Mouse (Mus musculus) forebrain, embryonic 10.5 days (tissue): ENCODE data around the gene Krt77. TPM values are rescaled to one million over a fixed set of nuclear protein-coding genes. Genes with fewer than 3 reads are reported as not detected.

Source experiments
- DNase-seq: peaks from one replicate; pipeline ENCODE4 v3.0.0-alpha.2; 2017; ENCODE audit warnings: low spot score; ENCODE audit errors: extremely low spot score
- H3K27ac ChIP-seq: fragments of 300-500 bp; sonication (generic); 2 replicates; pipeline ENCODE4 v1.5.1; 2016; ENCODE audit warnings: mild to moderate bottlenecking
- H3K27me3 ChIP-seq: fragments of 300-500 bp; sonication (generic); 2 replicates; pipeline ENCODE4 v1.6.1; 2016; ENCODE audit warnings: mild to moderate bottlenecking; ENCODE audit not compliant: poor library complexity, severe bottlenecking
- H3K36me3 ChIP-seq: fragments of 300-500 bp; sonication (generic); replicated peaks from 2 replicates; pipeline ENCODE4 v1.6.1; 2016; ENCODE audit warnings: mild to moderate bottlenecking, moderate library complexity
- H3K4me1 ChIP-seq: fragments of 300-500 bp; sonication (generic); 2 replicates; pipeline ENCODE4 v1.6.1; 2016
- H3K4me3 ChIP-seq: fragments of 300-500 bp; sonication (generic); 2 replicates; pipeline ENCODE4 v1.5.1; 2016; ENCODE audit warnings: mild to moderate bottlenecking, moderate library complexity
- H3K9me3 ChIP-seq: fragments of 300-500 bp; sonication (generic); 2 replicates; pipeline ENCODE4 v1.6.1; 2016; ENCODE audit warnings: mild to moderate bottlenecking, moderate library complexity
- WGBS: fragments of 180-500 bp; shearing (Covaris S2); methylation state at CpG from one replicate; pipeline ENCODE4 v1.1.7; 2016; 5-methylcytosine and 5-hydroxymethylcytosine counted together
- polyA plus RNA-seq: library from polyadenylated mRNA; unstranded; fragments of >200 nt; fragmentation: Nextera tagmentation; extraction: Ambion mirVana; gene quantifications from 2 replicates; pipeline ENCODE4 v1.2.1, GENCODE M21; 2016

The Krt77 gene
- polyA plus RNA-seq, 1 experiment from 2014 or later: not detected

DNA sequence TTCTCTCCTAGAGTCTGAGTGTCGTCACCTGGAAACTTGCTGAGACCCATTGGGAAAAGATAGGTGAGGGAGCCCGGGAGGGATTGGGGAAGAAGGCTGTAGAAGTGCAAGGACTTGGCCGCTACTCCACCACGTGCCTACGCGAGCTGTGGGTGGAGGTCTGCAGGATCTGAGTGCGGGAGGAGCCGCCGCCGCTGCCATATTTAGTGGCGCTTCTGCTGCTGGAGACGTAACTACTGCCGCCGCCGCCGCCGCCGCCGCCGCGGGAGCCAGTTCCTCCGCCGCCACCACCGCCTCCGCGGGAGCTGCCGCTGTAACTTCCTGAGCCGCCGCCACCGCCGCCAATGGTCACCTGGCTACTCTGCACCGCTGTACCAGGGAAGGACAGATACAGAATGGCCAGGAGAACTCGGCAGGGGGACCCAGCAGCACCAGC, 9.8 kb downstream of the Krt77 start:
- Histone ChIP-seq H3K27me3 (peaks cover 78% of the 10 kb centered on the region), H3K4me1 (peaks cover 27% of the 10 kb centered on the region), H3K27ac (peak overlapping the region; percentile 73), H3K9me3 (no peaks in the 10 kb centered on the region), H3K4me3 (peak overlapping the region; percentile 58), H3K36me3 (no peaks in the 10 kb centered on the region)
- DNase-seq: peak; percentile 67
- under 1% methylated on average over 33 of the region's 33 CpGs for WGBS

DNA sequence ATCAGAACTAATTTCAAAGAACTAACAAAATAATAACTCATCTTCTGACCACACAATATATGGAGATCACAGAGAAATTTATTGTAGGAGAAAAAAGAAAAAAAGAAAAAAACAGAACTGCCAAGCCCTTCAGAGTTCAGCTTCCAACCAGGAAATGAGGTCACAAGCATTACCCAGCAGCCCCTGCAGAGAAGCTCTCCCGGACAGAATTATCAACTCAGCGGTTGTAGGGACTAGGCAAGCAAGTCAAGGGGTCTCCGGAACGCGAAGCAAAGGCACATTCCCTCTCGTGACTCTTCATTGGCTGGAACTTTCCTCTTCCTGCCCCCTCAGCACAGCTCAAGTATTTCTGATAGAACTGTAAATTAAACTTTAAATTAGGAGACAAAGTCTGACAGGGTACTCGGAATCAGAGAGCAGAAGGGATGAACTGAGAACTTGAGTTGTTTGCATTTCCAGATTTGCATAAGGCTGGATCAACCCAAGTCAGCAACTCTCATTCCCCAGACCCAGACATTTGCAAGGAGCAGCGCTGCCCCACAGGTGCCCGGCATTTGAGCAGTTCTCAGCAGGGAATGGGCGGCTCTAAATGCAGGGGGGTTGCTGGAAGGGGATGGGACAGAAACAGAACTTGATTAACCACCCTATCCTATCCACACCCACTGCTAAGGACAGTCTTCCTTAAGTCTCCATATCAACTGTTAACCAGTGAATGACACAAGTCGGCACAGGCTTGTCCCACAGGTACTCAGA, 10.7 kb downstream of the Krt77 start:
- no peaks in the 10 kb centered on the region for H3K9me3 ChIP-seq
- peak; percentile 20 for DNase-seq
- H3K36me3 ChIP-seq: no peaks in the 10 kb centered on the region
- WGBS: 6% methylated on average over 11 of the region's 11 CpGs
- peak overlapping the region; percentile 58 for H3K4me3 ChIP-seq
- peaks cover 86% of the 10 kb centered on the region for H3K27me3 ChIP-seq
- H3K27ac ChIP-seq: no peak overlapping the region
- H3K4me1 ChIP-seq: peaks cover 36% of the 10 kb centered on the region

DNA sequence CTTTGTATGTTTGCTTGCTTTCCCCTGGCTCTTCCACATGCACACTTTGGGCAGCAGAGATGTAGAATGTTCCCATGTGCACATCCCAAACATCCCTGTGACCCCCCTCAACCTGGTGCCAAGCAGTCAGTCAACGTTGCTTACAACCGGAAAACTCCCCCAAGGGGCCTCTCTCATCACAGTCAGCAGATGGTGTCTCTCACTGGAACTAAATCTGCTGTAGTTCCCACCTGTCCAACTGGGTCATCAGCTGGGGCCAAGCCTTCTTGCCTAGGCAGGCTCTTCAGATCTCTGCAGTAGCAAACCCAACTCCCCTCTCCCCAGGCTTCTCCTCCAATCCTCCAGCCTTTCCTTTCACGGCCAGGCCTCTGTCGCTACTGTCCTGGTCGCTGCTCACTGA, 12.8 kb downstream of the Krt77 start:
- Histone ChIP-seq H3K36me3 (no peaks in the 10 kb centered on the region), H3K9me3 (no peaks in the 10 kb centered on the region), H3K27me3 (peaks cover 97% of the 10 kb centered on the region), H3K27ac (no peak overlapping the region), H3K4me1 (peaks cover 53% of the 10 kb centered on the region), H3K4me3 (no peak overlapping the region)
- DNase-seq: no peak
- 65% methylated on average over 5 of the region's 5 CpGs for whole genome bisulfite sequencing

DNA sequence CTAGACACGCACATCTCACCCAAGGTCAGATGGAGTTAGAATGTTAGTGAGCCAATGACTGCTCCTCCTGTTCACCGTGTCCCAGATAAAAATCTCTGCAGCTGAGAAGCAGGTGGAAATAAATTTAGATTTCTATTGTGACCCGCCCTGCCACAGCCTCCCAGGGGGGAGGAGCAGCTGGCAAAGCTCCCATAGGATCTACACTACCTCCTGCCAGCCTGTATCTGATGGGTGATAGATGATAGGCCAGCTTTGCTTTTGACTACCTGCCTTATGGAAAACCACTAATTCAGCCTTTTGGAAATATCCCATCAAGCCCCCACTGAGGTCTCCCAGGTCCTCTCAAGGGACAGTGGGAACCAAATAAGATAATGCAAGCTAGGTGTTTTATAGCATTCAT, 13.8 kb downstream of the Krt77 start:
- Histone ChIP-seq H3K4me1 (peaks cover 53% of the 10 kb centered on the region), H3K4me3 (no peak overlapping the region), H3K9me3 (no peaks in the 10 kb centered on the region), H3K36me3 (no peaks in the 10 kb centered on the region), H3K27me3 (peaks cover 95% of the 10 kb centered on the region), H3K27ac (no peak overlapping the region)
- 79% methylated on average over 3 of the region's 3 CpGs for WGBS
- DNase-seq: no peak

DNA sequence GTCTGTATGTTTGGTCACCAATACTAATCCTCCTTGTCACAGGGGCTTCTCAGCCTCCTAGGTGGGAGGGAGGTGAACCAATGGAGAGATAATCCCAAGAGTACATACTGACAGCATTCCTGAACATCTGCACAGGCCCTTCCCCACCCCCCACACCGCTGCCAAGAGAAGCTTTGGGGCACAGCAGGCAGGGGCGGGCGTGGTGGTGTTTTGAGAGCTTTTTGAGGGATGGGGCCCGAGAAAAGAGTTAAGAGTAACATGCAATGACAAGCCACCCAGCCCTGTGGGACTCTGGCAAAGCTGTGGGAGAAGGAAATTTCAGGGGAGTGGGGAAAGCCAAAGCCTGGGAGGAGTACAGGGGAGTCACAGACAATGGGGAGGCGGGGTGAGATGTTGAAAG, 15.2 kb downstream of the Krt77 start:
- no peaks in the 10 kb centered on the region for H3K9me3 ChIP-seq
- no peaks in the 10 kb centered on the region for H3K36me3 ChIP-seq
- 12% methylated on average over 5 of the region's 5 CpGs for WGBS
- DNase-seq: no peak
- no peak overlapping the region for H3K4me3 ChIP-seq
- peaks cover 40% of the 10 kb centered on the region for H3K4me1 ChIP-seq
- H3K27ac ChIP-seq: 0 out of 2 replicates have a peak overlapping the region, but pooled peaks have one; percentile 58
- peaks cover 87% of the 10 kb centered on the region for H3K27me3 ChIP-seq

DNA sequence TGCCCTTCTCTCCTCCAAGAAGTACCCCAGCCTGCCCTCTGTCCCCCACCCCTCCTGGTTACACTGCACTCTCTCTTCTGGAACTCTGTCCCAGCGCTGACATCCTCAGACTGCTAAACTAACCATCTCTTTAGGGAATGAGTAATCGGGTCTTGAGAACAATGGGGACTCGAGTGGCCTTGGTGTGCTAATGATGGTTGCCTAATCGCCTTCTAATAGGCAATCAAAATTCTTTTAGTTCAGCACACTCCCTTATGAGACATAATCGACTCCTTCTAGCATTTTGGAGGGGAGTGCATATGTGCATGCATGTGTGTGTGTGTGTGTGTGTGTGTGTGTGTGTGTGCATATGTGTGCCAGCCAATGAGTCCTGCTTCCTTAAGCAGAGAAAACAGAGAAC, 16.9 kb downstream of the Krt77 start:
- H3K27ac ChIP-seq: no peak overlapping the region
- DNase-seq: no peak
- 21% methylated on average over 5 of the region's 5 CpGs for WGBS
- H3K4me1 ChIP-seq: peaks cover 32% of the 10 kb centered on the region
- H3K27me3 ChIP-seq: peaks cover 78% of the 10 kb centered on the region
- H3K9me3 ChIP-seq: no peaks in the 10 kb centered on the region
- H3K36me3 ChIP-seq: no peaks in the 10 kb centered on the region
- no peak overlapping the region for H3K4me3 ChIP-seq

GRCm38 (mm10) chr15:101850694-101851093, 18.8 kb downstream of the Krt77 start, which contains the start of gene Krt1:
Gene Krt1 (minus strand): TSS chr15:101850794.
- H3K27me3 ChIP-seq: peaks cover 76% of the 10 kb centered on the region
- WGBS: 85% methylated on average over 6 of the region's 6 CpGs

DNA sequence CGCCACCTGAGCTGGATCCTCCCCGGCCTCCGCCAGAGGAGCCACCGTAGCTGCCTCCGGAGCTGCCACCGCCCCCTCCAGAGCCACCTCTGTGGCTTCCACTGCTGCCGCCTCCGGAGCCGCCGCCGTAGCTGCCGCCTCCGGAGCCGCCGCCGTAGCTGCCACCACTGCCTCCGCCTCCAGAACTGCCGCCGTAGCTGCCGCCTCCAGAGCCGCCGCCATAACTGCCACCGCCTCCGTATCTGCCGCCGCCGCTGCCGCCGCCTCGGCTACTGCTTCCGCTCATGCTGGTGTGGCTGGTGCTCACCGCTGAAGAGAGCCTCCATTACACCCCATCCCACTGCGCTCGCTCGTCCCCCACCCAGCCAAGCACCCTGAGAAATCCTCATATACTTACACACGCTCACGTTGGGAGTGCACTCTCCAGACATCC, 23.5 kb downstream of the Krt77 start:
- H3K27ac ChIP-seq: peak overlapping the region; percentile 87
- H3K4me1 ChIP-seq: peaks cover 16% of the 10 kb centered on the region
- under 1% methylated on average over 36 of the region's 37 CpGs for WGBS
- H3K36me3 ChIP-seq: no peaks in the 10 kb centered on the region
- peak; percentile 64 for DNase-seq
- no peaks in the 10 kb centered on the region for H3K9me3 ChIP-seq
- H3K27me3 ChIP-seq: peaks cover 58% of the 10 kb centered on the region
- H3K4me3 ChIP-seq: peak overlapping the region; percentile 62

More at GRCm38 (mm10) chr15:101850694-101851093, 18.8 kb downstream of the Krt77 start, which contains the start of gene Krt1:
- peaks cover 40% of the 10 kb centered on the region for H3K4me1 ChIP-seq
- no peaks in the 10 kb centered on the region for H3K36me3 ChIP-seq
- no peak within 1 kb of the TSS for H3K27ac ChIP-seq
- no peak for DNase-seq
- H3K4me3 ChIP-seq: no peak within 1 kb of the TSS
- H3K9me3 ChIP-seq: no peaks in the 10 kb centered on the region

DNA sequence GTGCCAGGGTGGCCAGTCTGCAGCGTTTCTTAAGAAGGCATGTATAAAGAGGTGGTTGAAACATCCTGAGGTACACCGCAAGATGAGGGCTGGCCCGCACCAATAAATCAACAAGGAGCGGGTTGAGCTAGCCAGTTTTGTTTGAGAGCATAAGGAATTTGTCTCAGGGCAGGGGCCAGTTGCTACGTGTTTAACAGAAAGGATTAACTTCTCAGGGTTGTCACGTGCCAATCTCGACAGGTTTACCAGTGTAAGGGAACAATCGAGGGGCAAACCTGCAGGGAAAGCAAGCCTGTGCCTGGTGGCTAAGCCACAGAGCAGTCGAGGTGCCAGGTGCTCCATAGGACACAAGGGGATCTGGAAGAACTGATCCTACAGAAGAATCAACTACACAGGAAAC, 26.3 kb downstream of the Krt77 start:
- H3K9me3 ChIP-seq: no peaks in the 10 kb centered on the region
- WGBS: 71% methylated on average over 9 of the region's 9 CpGs
- DNase-seq: no peak
- H3K27me3 ChIP-seq: peaks cover 49% of the 10 kb centered on the region
- no peak overlapping the region for H3K27ac ChIP-seq
- H3K4me1 ChIP-seq: peaks cover 16% of the 10 kb centered on the region
- H3K4me3 ChIP-seq: no peak overlapping the region
- H3K36me3 ChIP-seq: no peaks in the 10 kb centered on the region

- no peak for DNase-seq
- H3K27me3 ChIP-seq: no peaks in the 10 kb centered on the region
- H3K9me3 ChIP-seq: no peaks in the 10 kb centered on the region
- no peaks in the 10 kb centered on the region for H3K4me1 ChIP-seq
- whole genome bisulfite sequencing: 66% methylated on average over 5 of the region's 5 CpGs
- no peak overlapping the region for H3K27ac ChIP-seq
- no peak overlapping the region for H3K4me3 ChIP-seq
- no peaks in the 10 kb centered on the region for H3K36me3 ChIP-seq
These were observed 34.6 kb downstream of the Krt77 start for GRCm38 (mm10) chr15:101834784-101835328.

GRCm38 (mm10) chr15:101833131-101833530, 36.4 kb downstream of the Krt77 start:
- H3K4me3 ChIP-seq: no peak overlapping the region
- no peaks in the 10 kb centered on the region for H3K4me1 ChIP-seq
- no peak for DNase-seq
- no peaks in the 10 kb centered on the region for H3K27me3 ChIP-seq
- no peaks in the 10 kb centered on the region for H3K36me3 ChIP-seq
- no peak overlapping the region for H3K27ac ChIP-seq
- 49% methylated on average over 6 of the region's 6 CpGs for WGBS
- H3K9me3 ChIP-seq: no peaks in the 10 kb centered on the region

- no peaks in the 10 kb centered on the region for H3K9me3 ChIP-seq
- H3K27ac ChIP-seq: no peak overlapping the region
- no peak overlapping the region for H3K4me3 ChIP-seq
- H3K36me3 ChIP-seq: no peaks in the 10 kb centered on the region
- 73% methylated on average over 5 of the region's 5 CpGs for WGBS
- H3K27me3 ChIP-seq: no peaks in the 10 kb centered on the region
- H3K4me1 ChIP-seq: peaks cover 6% of the 10 kb centered on the region; the same call in 1 of the 2 replicates
- DNase-seq: no peak
These were observed 40.1 kb downstream of the Krt77 start for GRCm38 (mm10) chr15:101829441-101829840.

DNA sequence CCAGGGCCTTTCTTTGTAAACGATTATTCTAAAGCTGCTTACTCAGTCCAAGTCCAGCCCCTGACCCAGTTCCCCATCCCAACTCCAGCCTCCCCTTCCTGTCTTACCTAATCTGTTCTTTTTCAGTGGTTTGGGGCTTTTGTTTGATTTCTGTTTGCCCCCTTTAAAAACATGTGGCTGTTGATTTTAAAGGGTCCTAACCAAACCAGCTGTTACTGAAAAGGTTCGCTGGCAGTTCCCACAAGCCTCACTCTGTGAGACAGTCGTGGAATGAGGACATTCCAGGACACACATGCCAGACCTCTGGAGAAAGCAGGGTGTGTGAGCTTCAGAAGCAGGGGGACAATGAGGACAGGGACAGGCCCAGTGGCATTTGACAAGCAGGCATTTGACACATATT, 47.7 kb downstream of the Krt77 start:
- H3K4me1 ChIP-seq: peaks cover 5% of the 10 kb centered on the region; the same call in 1 of the 2 replicates
- no peak for DNase-seq
- 32% methylated on average over 3 of the region's 3 CpGs for WGBS
- no peaks in the 10 kb centered on the region for H3K27me3 ChIP-seq
- no peaks in the 10 kb centered on the region for H3K9me3 ChIP-seq
- no peaks in the 10 kb centered on the region for H3K36me3 ChIP-seq
- H3K27ac ChIP-seq: no peak overlapping the region
- H3K4me3 ChIP-seq: no peak overlapping the region
